Mouse (Mus musculus) right cerebral cortex, adult 2 months (tissue): ENCODE results near the gene Hoxb6.

Experiments
- DNase-seq, 2 experiments: peaks; one replicate each; pipeline ENCODE4 v3.0.0; 2021 to 2022; ENCODE audit warnings: low spot score in 2 of 2

Hoxb6 gene

GRCm38 (mm10) chr11:96316696-96317607 lies 24.7 kb downstream of the Hoxb6 start:
- no peak for DNase-seq

DNA sequence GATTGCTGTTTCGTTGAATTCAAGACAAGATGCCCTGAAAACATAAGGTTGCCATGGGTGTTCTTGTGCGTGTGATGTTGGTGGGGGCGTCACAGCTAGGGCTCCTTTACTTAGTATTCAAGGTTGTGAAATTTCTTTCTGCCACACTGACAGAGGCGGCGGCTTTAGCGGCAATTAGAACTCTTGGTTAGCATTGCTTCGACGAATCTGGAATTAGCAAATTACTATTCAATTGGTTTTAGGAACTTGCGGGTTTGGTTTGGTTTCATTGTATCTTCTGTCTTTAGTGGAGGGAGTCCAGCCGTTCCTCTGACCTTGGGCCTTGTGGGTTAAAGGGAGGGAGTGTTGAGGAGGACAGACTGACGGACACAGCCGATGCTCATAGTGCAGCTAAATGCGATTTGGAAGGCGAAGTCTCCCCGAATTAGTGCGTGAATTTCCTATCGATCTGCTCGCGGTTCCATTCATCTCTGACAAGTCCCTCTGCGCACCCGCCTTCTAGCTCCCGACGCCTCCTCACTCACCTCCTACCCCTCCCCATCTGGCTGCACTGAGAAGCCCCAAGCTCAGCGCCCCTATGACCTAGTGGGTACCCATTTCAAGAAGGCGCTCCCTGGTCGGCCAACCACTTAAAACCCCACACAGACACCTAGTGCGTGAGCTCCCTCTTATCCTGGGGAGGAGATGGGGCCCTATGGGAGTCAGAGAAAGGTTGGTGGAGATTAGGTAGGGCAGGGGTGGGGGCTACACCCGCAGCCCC lies 25.5 kb downstream of the Hoxb6 start, which contains the start of gene Hoxb4:
Gene Hoxb4 (plus strand): TSS at position 660 of the 760 bp plus-strand sequence.
- DNase-seq, result no peak

DNA sequence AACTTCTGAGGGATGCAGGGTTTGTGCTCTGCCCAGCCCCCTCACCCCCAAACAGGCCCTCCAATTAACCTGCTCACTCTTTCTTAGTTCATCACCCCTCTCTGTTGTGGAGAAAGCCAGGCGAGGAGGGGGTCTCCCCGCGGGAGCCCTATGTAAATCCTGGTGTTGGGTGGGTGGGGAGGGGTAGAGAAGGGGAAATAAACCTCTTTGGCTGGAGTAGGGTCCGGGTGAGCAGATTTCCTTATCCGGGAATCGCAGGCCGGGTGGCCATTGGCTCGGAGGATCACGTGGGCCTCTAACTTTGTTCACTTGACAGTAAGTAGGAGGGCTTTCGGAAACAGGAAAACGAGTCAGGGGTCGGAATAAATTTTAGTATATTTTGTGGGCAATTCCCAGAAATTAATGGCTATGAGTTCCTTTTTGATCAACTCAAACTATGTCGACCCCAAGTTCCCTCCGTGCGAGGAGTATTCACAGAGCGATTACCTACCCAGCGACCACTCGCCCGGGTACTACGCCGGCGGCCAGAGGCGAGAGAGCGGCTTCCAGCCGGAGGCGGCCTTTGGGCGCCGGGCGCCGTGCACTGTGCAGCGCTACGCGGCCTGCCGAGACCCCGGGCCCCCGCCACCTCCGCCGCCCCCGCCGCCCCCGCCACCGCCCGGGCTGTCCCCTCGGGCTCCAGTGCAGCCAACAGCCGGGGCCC lies 26.2 kb downstream of the Hoxb6 start:
- DNase-seq, result no peak

DNA sequence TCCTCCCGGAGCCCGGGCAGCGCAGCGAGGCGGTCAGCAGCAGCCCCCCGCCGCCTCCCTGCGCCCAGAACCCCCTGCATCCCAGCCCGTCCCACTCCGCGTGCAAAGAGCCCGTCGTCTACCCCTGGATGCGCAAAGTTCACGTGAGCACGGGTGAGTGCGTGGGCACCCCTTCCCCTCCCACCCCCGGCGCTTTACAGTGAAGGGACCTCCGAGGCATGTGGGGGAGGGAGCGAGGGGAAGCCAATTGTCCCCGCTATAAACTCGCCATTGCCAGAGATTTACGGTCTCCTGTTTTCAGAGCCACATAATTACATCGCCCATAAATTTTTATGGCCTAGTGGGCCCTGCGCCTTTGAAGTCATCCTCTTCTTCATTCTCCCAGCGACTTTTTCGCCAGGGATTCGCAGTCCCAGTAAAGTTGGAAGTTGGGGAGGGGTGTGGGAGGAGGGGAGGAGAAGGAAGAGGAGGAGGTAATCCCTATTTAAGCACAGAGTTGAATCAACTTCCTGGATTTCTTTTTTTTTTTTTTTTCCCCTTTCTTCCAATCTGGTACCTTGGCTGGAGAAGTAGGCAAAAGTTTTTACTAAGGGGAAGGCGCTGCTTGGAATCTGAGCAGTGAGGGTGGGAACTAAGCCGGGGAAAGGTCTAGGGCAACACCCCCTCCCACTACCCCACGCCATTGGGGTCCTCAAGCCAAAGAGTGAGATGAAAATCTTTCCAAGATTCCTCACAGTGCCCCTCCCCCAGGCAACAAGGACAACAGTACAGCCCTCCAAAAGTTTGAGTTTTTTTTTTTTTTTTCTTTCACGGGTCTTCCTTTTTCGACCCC lies 27.0 kb downstream of the Hoxb6 start:
- no peak for DNase-seq

DNA sequence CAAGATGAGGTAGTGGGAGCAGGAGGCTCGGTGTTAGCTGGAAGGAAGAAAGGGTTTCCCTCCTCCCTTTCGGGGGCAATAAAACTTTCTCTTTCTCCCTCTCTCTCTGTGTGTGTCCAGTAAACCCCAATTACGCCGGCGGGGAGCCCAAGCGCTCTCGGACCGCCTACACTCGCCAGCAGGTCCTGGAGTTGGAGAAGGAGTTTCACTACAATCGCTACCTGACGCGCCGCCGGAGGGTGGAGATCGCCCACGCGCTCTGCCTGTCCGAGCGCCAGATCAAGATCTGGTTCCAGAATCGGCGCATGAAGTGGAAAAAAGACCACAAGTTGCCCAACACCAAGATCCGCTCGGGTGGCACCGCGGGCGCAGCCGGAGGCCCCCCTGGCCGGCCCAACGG lies 27.6 kb downstream of the Hoxb6 start:
- no peak for DNase-seq

DNA sequence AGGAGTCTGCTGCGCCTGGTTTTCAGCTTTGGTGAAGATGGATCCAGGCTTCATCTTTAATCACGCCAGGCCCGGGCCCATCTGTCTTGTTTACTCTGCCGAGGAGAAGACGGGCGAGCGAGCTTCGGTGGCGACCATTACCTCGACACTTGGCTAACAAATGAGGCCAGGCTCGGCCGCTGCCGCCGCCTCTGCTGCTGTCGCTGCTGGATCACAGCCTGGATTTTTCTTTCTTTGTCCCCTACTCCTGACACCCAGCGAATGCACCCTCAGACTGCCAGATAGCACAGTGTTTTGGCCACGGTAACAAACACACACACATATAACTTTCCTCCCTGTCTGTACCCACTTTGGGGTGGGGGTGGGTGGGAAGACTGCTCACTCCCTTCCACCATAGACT lies 28.4 kb downstream of the Hoxb6 start:
- DNase-seq, result no peak

DNA sequence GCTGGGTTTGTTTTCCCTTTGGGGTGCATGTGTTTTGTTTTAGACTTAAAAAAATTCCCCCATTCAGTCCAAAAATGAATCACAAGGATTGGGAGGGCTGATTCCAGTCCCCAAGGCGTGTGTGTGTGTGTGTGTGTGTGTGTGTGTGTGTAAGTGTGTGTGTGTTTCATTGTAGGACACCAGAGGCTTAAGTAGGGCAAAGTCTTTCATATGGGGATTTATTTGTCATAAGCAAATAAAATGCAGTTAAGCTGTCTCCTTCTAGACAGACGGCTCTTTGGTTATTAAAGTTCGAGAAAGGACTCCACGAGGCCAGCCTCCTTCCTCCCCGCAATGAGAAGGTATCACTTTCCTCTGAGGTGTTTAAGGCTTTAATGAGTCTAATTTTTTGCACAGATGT lies 29.6 kb downstream of the Hoxb6 start:
- DNase-seq, result no peak

- no peak for DNase-seq
Observed at GRCm38 (mm10) chr11:96322738-96323137, 30.5 kb downstream of the Hoxb6 start.

GRCm38 (mm10) chr11:96323154-96323553 lies 30.9 kb downstream of the Hoxb6 start, which contains the start of gene Hoxb3:
Gene Hoxb3, plus strand, starts transcription at chr11:96323326.
- no peak for DNase-seq

- no peak for DNase-seq
Observed at GRCm38 (mm10) chr11:96324125-96324524, 31.8 kb downstream of the Hoxb6 start.

DNA sequence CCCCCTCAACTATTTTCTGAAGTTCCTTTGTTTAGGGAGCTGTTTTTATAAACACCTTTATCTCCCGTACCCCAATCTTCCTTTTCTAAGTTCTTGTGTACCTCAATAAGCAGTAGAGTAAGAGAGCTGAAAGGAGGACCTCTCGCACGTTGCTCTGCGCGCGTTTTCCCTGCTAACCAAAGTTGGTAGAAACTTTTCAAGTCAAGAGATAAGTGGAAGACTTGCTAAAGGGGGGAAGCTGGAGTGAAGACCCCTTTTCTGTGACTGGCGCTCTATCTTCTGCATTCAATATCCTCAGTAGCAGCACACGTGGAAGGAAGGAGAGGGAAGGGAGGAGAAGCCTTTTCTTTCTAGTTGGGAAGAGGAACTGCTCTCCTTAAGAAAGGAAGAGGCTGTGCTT lies 32.7 kb downstream of the Hoxb6 start:
- no peak for DNase-seq

- no peak for DNase-seq
Observed at GRCm38 (mm10) chr11:96325747-96326212, 33.5 kb downstream of the Hoxb6 start.

DNA sequence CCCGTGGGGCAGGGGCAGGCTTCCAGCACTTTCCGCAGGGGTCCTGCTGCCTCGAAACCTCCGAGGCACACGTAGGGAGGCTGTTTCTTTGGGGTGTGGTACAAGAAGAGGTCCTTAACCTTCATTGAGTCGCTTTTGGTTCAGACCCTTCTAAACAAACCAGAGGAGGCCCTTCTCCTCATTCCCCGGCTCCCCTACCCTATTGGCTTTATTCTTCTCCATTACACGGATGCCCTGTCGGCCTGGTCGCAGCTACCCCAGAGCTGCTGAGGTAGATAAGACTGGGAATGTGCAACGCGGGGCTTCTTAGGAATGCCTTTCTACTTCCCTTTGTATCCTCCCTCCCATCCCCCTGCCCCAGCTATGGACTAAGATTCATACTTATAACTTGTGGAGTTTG lies 34.4 kb downstream of the Hoxb6 start:
- no peak for DNase-seq

DNA sequence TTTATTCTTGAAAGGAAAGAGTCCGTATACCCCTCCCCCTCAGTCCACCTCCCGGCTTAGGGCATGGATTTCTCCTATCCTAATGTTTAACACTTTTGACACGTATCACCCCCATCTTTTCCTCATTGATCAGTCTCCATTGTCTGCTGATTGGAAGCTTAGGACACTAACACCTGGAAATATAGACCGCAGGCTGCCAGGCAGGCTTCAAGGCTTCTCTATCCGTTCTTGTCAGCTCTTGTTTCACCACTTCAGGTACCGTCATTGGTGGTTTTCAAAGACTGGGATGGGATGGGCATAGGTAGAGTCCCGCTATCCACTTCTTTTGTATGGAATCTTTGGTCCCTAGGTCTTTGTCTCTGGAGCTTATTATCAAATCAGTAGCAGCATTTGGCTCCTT lies 34.8 kb downstream of the Hoxb6 start:
- DNase-seq, result no peak

DNA sequence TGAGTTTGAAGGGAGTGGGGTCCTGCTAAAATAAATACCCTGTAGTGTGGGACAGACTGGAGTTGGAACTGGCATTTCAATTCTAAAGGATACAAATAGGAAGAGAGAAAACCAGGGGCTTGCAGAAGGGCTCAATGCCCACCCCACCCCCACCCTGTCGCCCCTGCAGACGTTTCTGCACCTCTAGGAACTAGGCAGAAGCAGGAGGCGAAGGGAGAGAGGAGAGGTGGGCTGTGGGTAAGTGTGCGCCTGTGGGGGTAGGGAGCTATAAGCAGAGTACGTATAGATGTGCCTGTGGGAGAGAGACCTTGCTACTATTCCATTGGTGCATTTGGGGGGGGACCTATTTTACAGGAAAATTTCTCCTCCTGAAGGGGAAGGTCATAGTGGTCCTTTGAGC lies 35.5 kb downstream of the Hoxb6 start:
- DNase-seq, result no peak

DNA sequence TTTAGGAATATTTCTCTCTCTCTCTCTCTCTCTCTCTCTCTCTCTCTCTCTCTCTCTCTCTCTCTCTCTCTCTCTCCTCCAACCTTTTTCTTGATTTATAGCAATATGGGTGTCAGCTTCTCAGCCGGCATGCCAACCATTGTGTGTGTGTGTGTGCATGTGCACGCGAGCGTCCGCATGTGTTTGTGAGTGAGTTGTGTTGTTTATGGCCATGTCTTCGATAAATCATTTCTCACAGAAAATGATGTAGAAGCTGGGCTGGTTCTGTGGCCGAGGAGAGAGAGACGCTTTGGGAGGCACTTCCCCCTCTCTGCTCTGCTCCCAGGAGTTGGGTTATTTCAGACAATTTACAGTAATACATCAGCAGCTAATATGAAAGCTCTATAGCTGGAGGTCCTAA lies 36.3 kb downstream of the Hoxb6 start:
- DNase-seq, result no peak

DNA sequence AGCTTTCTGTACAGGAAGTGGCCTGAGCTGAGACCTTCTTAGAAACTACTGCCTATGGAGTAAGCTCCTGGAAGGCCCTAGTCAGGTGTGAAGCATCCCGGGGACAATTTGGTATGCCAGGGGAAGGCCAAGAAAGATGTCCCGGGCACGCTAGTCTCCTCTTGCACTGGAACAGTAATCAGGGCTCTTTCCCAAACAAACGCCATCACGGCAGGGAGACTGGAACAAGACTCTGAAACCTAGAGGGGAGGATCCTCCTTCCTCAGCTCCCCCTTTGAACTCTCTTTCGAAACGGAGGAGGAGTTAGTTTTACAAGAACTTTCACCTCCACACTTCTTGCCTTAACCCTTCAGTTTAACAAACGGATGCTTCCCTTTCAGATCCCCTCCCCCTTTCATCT lies 39.8 kb downstream of the Hoxb6 start:
- DNase-seq, result no peak

GRCm38 (mm10) chr11:96332618-96333032 lies 40.3 kb downstream of the Hoxb6 start:
- DNase-seq, result no peak

DNA sequence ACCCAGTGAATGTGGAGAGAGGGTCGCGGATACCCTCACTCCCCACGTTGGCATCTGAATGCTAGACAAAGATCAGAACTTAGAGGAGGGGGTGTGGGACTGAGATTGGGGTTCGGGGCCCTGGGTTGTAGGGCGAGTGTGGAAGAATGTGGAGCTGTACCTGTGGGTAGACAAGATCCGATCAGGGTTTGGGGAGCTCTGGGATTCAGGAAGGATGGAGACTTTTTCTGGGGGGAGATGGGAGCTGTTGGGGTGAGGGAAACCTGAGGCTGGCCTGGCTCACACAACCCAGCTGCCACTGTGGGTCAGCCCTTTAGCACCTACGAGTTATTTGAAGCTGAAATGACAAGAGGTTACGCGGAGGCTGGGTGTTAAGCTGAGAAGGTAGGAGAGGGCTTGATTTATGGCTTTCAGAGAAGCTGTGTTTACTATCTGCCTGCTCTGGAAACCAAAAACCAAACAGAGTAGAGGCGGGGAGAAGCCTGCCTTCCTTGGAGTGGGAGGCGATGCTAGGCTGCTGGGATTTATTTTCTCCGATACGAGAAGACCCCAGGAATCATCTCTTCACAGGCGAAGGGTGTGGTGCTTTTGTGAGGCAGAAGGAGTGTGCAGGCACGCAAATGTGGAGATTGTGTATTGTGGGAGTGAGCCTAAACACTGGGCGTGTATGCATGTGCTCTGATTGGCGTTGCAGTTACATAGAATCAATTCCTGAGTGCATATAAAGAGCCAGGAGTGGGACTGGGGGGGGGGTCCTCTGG lies 41.1 kb downstream of the Hoxb6 start:
- DNase-seq, result no peak

- DNase-seq, result no peak
Observed at GRCm38 (mm10) chr11:96334002-96334364, 41.7 kb downstream of the Hoxb6 start.

DNA sequence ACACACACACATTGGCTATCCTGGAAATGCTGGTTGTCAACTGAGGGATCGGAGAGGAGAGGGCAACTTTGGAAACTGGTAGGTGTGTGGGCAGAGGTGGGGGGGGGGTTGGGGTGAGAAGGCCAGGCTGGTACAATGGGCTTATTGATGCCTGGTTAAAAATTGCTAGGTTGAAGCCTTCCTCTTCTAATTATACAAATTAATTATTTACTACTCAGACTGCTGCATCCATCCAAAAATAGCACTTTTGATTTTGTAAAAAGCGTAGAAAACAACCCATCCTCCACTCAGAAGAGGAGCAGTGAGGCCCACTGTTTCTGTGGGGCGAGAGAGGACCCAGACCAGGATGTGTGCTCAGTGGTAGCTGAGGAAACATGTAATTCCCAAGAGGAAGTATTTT lies 42.7 kb downstream of the Hoxb6 start:
- DNase-seq, result no peak
